Comparison of ENCODE assay signal across 16 mouse cellular contexts in genomic region chr6:120189287-120189686, GRCm38 (mm10).
DNase-seq lines count a peak whose midpoint lies in the region; ATAC-seq and TF ChIP-seq lines count a peak whose summit lies in the region.
"Had no signal": no experiment of that assay in that cellular context is flagged by ENCODE, and none has a peak within 500 bp of the region (broad histone marks: within the 10 kb centered on the region; RNA-seq: fewer than 3 reads in every experiment).

No protein-coding gene starts in this region.

- no peaks in the 10 kb centered on the region for H3K36me3 ChIP-seq in liver, embryonic 15.5 days (replicated peaks)
- no peaks in the 10 kb centered on the region for H3K36me3 ChIP-seq in liver, embryonic 12.5 days
- no peaks in the 10 kb centered on the region for H3K36me3 ChIP-seq in kidney, adult 2 months (ENCODE audit: control insufficient read depth, insufficient read depth, low read length)
- H3K36me3 ChIP-seq: hindbrain, embryonic 12.5 days; intestine, embryonic 15.5 days; limb, embryonic 13.5 days had no signal

- peak overlapping the region; percentile 62; the same call in 1 of the 2 replicates for H3K4me2 ChIP-seq in liver, embryonic 15.5 days
- no peak overlapping the region for H3K4me2 ChIP-seq in liver, embryonic 12.5 days

- DNase-seq in gastrocnemius, adult 2 months = peak; percentile 53
- DNase-seq in gastrocnemius, postnatal 36 days = no peak
- DNase-seq in right cerebral cortex, postnatal 36 days (ENCODE audit: low spot score in 2 of 2) = no peak
- no peak for DNase-seq in kidney, adult 2 months
- DNase-seq: adrenal gland, adult 2 months; cerebellum, adult 9-11 months; lung, embryonic 14.5 days; right cerebral cortex, postnatal 4 days had no signal

- intact Hi-C loops in gastrocnemius, adult 2 months (cut with DNase I) = no loop called here
- intact Hi-C loops in gastrocnemius, postnatal 36 days (cut with DNase I) = no loop called here

- TF ChIP-seq CTCF in gastrocnemius, adult 2 months (IDR thresholded peaks at IDR 0.05) = peak; percentile 28
- no peak for TF ChIP-seq CTCF in kidney, adult 2 months (conservative IDR thresholded peaks at IDR 0.05; ENCODE audit: insufficient read depth, insufficient read length, low read depth, low read length)

- H3K4me1 ChIP-seq in liver, embryonic 15.5 days (replicated peaks) = peaks cover 85% of the 10 kb centered on the region
- H3K4me1 ChIP-seq in liver, embryonic 12.5 days = peaks cover 86% of the 10 kb centered on the region
- peaks cover 35% of the 10 kb centered on the region for H3K4me1 ChIP-seq in brown adipose tissue, adult 24 weeks (ENCODE audit: control insufficient read depth, insufficient read depth, insufficient read length, low read length)
- H3K4me1 ChIP-seq in kidney, adult 2 months (ENCODE audit: control insufficient read depth, insufficient read depth, low read length) = 0 out of 2 replicates have a peak, but pooled peaks cover 2% of the 10 kb centered on the region

- no peak for ATAC-seq in liver, embryonic 15.5 days (ENCODE audit: insufficient read depth)
- no peak for ATAC-seq in liver, embryonic 12.5 days
- peak; percentile 36; the same call in 1 of the 2 replicates for ATAC-seq in monocyte, adult 5-6 weeks (replicated peaks; ENCODE audit: insufficient number of reproducible peaks, low FRiP score, low TSS enrichment, poor library complexity, severe bottlenecking)
- ATAC-seq: intestine, embryonic 15.5 days had no signal

- H3K9me3 ChIP-seq in liver, embryonic 15.5 days (replicated peaks) = no peaks in the 10 kb centered on the region
- no peaks in the 10 kb centered on the region for H3K9me3 ChIP-seq in liver, embryonic 12.5 days (replicated peaks)
- H3K9me3 ChIP-seq: hindbrain, embryonic 12.5 days; intestine, embryonic 15.5 days; limb, embryonic 13.5 days had no signal

- no peak for TF ChIP-seq POLR2A in kidney, adult 2 months (IDR thresholded peaks at IDR 0.05; ENCODE audit: low read depth, low read length)

- 73% methylated on average over 5 of the region's 5 CpGs for WGBS in liver, embryonic 15.5 days (ENCODE audit: insufficient replicate concordance)
- 69% methylated on average over 5 of the region's 5 CpGs for WGBS in liver, embryonic 12.5 days (ENCODE audit: insufficient replicate concordance)
- 88% methylated on average over 5 of the region's 5 CpGs for WGBS in kidney, adult 2 months

- H3K27ac ChIP-seq in gastrocnemius, adult 2 months = peak overlapping the region; percentile 87
- peak overlapping the region; percentile 29; the same call in 1 of the 2 replicates for H3K27ac ChIP-seq in liver, embryonic 15.5 days (replicated peaks)
- no peak overlapping the region for H3K27ac ChIP-seq in liver, embryonic 12.5 days
- H3K27ac ChIP-seq in brown adipose tissue, adult 24 weeks (replicated peaks; ENCODE audit: low read depth, low read length) = peak overlapping the region; percentile 54
- no peak overlapping the region for H3K27ac ChIP-seq in kidney, adult 2 months (ENCODE audit: insufficient read depth, low read depth, low read length)
- H3K27ac ChIP-seq: hindbrain, embryonic 12.5 days; intestine, embryonic 15.5 days; kidney, postnatal 0 days; limb, embryonic 13.5 days had no signal

- H3K9ac ChIP-seq in liver, embryonic 15.5 days = no peak overlapping the region
- no peak overlapping the region for H3K9ac ChIP-seq in liver, embryonic 12.5 days
- H3K9ac ChIP-seq: hindbrain, embryonic 12.5 days; intestine, embryonic 15.5 days; lung, embryonic 14.5 days had no signal

- H3K27me3 ChIP-seq in liver, embryonic 15.5 days = peaks cover 30% of the 10 kb centered on the region
- peaks cover 19% of the 10 kb centered on the region; the same call in 1 of the 2 replicates for H3K27me3 ChIP-seq in liver, embryonic 12.5 days (replicated peaks)
- H3K27me3 ChIP-seq in kidney, adult 2 months (replicated peaks; ENCODE audit: control insufficient read depth, insufficient read depth, low read length) = no peaks in the 10 kb centered on the region
- H3K27me3 ChIP-seq: hindbrain, embryonic 12.5 days; intestine, embryonic 15.5 days; limb, embryonic 13.5 days had no signal

- H3K4me3 ChIP-seq in gastrocnemius, adult 2 months = no peak overlapping the region
- H3K4me3 ChIP-seq in liver, embryonic 15.5 days (replicated peaks) = no peak overlapping the region
- H3K4me3 ChIP-seq in liver, embryonic 12.5 days = no peak overlapping the region
- H3K4me3 ChIP-seq in brown adipose tissue, adult 24 weeks (ENCODE audit: insufficient read depth, low read depth, low read length) = no peak overlapping the region
- no peak overlapping the region for H3K4me3 ChIP-seq in kidney, adult 2 months (ENCODE audit: insufficient read depth, low read depth, low read length)
- H3K4me3 ChIP-seq: intestine, embryonic 15.5 days; limb, embryonic 13.5 days had no signal

Comparison
In these comparisons a context has a peak if more than half of its experiments do, and no peak if none do; other contexts are left out.
1. H3K27ac ChIP-seq: peak in gastrocnemius, adult 2 months (single experiment), liver, embryonic 15.5 days (single experiment) and brown adipose tissue, adult 24 weeks (single experiment); none in liver, embryonic 12.5 days (single experiment) and kidney, adult 2 months (single experiment).